Mouse (Mus musculus): Measurements from ENCODE around the gene Coq6. TPM values are rescaled to one million over a fixed set of nuclear protein-coding genes. Genes with fewer than 3 reads are reported as not detected.

Gene Coq6
- polyA plus RNA-seq, 1 experiment from 2014 or later = 37.5 TPM

DNA sequence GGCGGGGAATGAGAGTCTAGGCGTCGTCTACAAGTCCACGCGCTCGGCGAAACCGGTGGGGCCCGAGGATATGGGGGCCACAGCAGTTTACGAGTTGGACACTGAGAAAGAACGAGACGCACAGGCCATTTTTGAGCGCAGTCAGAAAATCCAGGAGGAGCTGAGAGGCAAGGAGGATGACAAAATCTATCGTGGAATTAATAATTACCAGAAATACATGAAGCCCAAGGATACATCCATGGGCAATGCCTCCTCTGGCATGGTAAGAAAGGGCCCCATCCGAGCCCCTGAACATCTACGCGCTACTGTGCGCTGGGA, 56.1 kb downstream of the Coq6 start:
- H3K27me3 ChIP-seq = no peaks in the 10 kb centered on the region
- H3K9ac ChIP-seq = peak overlapping the region; percentile 66
- H3K4me1 ChIP-seq = peaks cover 3% of the 10 kb centered on the region; the same call in 1 of the 2 replicates
- H3K27ac ChIP-seq = peak overlapping the region; percentile 67; the same call in 1 of the 2 replicates
- H3K36me3 ChIP-seq = no peaks in the 10 kb centered on the region
- H3K4me3 ChIP-seq = peak overlapping the region; percentile 56
- H3K9me3 ChIP-seq (replicated peaks) = no peaks in the 10 kb centered on the region
- WGBS = 38% methylated on average over 18 of the region's 18 CpGs
- H3K4me2 ChIP-seq (replicated peaks) = peak overlapping the region; percentile 69
- no peak for ATAC-seq (ENCODE audit: low FRiP score)

Other genes with a start within 250 kb of the Coq6 start
- gene Dnal1, start 247.3 kb upstream of the Coq6 start, polyA plus RNA-seq (2016; fragmentation: Nextera tagmentation; extraction: Ambion mirVana) = 8.7 and 11.2 TPM in 2 replicates
- gene Pnma1, start 213.2 kb upstream of the Coq6 start, polyA plus RNA-seq (2016; fragmentation: Nextera tagmentation; extraction: Ambion mirVana) = 3.8 and 4.2 TPM in 2 replicates
- 7.2 and 8.0 TPM in 2 replicates for gene Elmsan1, start 142.8 kb upstream of the Coq6 start, polyA plus RNA-seq (2016; fragmentation: Nextera tagmentation; extraction: Ambion mirVana)
- 16.0 and 17.4 TPM in 2 replicates for gene Ptgr2, start 76.4 kb upstream of the Coq6 start, polyA plus RNA-seq (2016; fragmentation: Nextera tagmentation; extraction: Ambion mirVana)
- gene Zfp410, start 44.8 kb upstream of the Coq6 start, polyA plus RNA-seq (2016; fragmentation: Nextera tagmentation; extraction: Ambion mirVana) = 99.3 and 101 TPM in 2 replicates
- 13.6 and 15.8 TPM in 2 replicates for gene Fam161b, start 176 bp downstream of the Coq6 start, polyA plus RNA-seq (2016; fragmentation: Nextera tagmentation; extraction: Ambion mirVana)
- 11.9 and 12.3 TPM in 2 replicates for gene Entpd5, start 47.4 kb downstream of the Coq6 start, polyA plus RNA-seq (2016; fragmentation: Nextera tagmentation; extraction: Ambion mirVana)
- 1.2 and 2.6 TPM in 2 replicates for gene Bbof1, start 47.4 kb downstream of the Coq6 start, polyA plus RNA-seq (2016; fragmentation: Nextera tagmentation; extraction: Ambion mirVana)
- 29.2 and 29.9 TPM in 2 replicates for gene Rnf113a2, start 55.5 kb downstream of the Coq6 start, polyA plus RNA-seq (2016; fragmentation: Nextera tagmentation; extraction: Ambion mirVana)
- gene Aldh6a1, start 89.3 kb downstream of the Coq6 start, polyA plus RNA-seq (2016; fragmentation: Nextera tagmentation; extraction: Ambion mirVana) = 32.6 and 33.9 TPM in 2 replicates
- gene Lin52, start 89.8 kb downstream of the Coq6 start, polyA plus RNA-seq (2016; fragmentation: Nextera tagmentation; extraction: Ambion mirVana) = 31.1 and 31.8 TPM in 2 replicates
- gene Vsx2, start 208.1 kb downstream of the Coq6 start, polyA plus RNA-seq (2016; fragmentation: Nextera tagmentation; extraction: Ambion mirVana) = 8.3 and 9.4 TPM in 2 replicates

All from hindbrain, embryonic 12.5 days (tissue).